Mouse (Mus musculus) hindbrain, postnatal 0 days (tissue): ENCODE results near the gene Mosmo. TPM values are rescaled to one million over a fixed set of nuclear protein-coding genes. Genes with fewer than 3 reads are reported as not detected.
A peak's percentile ranks its signal among the peaks of the same experiment; 100 is the strongest.

Experiments
- ATAC-seq: fragments of 200-750 bp; cut with Nextera tagmentation; 2 replicates; pipeline ENCODE4 v1.8.0; 2017; ENCODE audit warnings: mild to moderate bottlenecking, moderate TSS enrichment, moderate library complexity
- DNase-seq: peaks from one replicate; pipeline ENCODE4 v3.0.0-alpha.2; 2015; ENCODE audit warnings: low spot score
- H3K27ac ChIP-seq: fragments of 300-500 bp; sonication (generic); 2 replicates; pipeline ENCODE4 v1.5.1; 2014; ENCODE audit warnings: mild to moderate bottlenecking
- H3K27me3 ChIP-seq: fragments of 300-500 bp; sonication (generic); 2 replicates; pipeline ENCODE4 v1.6.1; 2014; ENCODE audit warnings: low read length, mixed read lengths; ENCODE audit not compliant: insufficient read depth
- H3K36me3 ChIP-seq: fragments of 300-500 bp; sonication (generic); 2 replicates; pipeline ENCODE4 v1.6.1; 2014; ENCODE audit warnings: low read length, mixed read lengths; ENCODE audit not compliant: insufficient read depth
- H3K4me1 ChIP-seq: fragments of 300-500 bp; sonication (generic); 2 replicates; pipeline ENCODE4 v1.6.1; 2014; ENCODE audit warnings: antibody characterized with exemption, low read length, mixed read lengths; ENCODE audit not compliant: insufficient read depth
- H3K4me2 ChIP-seq: fragments of 300-500 bp; sonication (generic); 2 replicates; pipeline ENCODE4 v1.6.1; 2014; ENCODE audit warnings: low read depth, mild to moderate bottlenecking, low read length, moderate library complexity, mixed read lengths
- H3K4me3 ChIP-seq: fragments of 300-500 bp; sonication (generic); 2 replicates; pipeline ENCODE4 v1.5.1; 2014; ENCODE audit warnings: low read length
- H3K9ac ChIP-seq: fragments of 300-500 bp; sonication (generic); replicated peaks from 2 replicates; pipeline ENCODE4 v1.6.1; 2014; ENCODE audit warnings: mild to moderate bottlenecking, low read length, moderate library complexity, mixed read lengths
- H3K9me3 ChIP-seq: fragments of 300-500 bp; sonication (generic); 2 replicates; pipeline ENCODE4 v1.6.1; 2016; ENCODE audit warnings: low read length, mixed read lengths
- CTCF ChIP-seq: IDR thresholded peaks from 2 replicates; pipeline ENCODE4 v1.5.1; 2016; ENCODE audit warnings: antibody characterized with exemption, control low read depth, low read depth
- WGBS: fragments of 180-500 bp; shearing (Covaris S2); extraction: QIAGEN DNeasy Blood & Tissue Kit; methylation state at CpG from one replicate; pipeline ENCODE4 v1.1.7; 2014; 5-methylcytosine and 5-hydroxymethylcytosine counted together
- polyA plus RNA-seq: library from polyadenylated mRNA; unstranded; fragments of >200 nt; fragmentation: Nextera tagmentation; extraction: Ambion mirVana; gene quantifications from 2 replicates; pipeline ENCODE4 v1.2.1, GENCODE M21; 2015
- total RNA-seq: library from RNA; depleted of rRNA; stranded (reverse); fragments of >200 nt; gene quantifications from 2 replicates; pipeline ENCODE4 v1.2.3, GENCODE M21; 2014

Gene Mosmo
- total and polyA plus RNA-seq, 2 experiments from 2014 or later, result 12.2 to 18.9 TPM

- no peaks in the 10 kb centered on the region for H3K9me3 ChIP-seq
- H3K9ac ChIP-seq, result no peak overlapping the region
- ATAC-seq, result no peak
- 93% methylated on average over 5 of the region's 5 CpGs for WGBS
- H3K4me3 ChIP-seq, result no peak overlapping the region
- no peak overlapping the region for H3K27ac ChIP-seq
- H3K36me3 ChIP-seq, result no peaks in the 10 kb centered on the region
- no peak overlapping the region for H3K4me2 ChIP-seq
- no peaks in the 10 kb centered on the region for H3K4me1 ChIP-seq
- no peaks in the 10 kb centered on the region for H3K27me3 ChIP-seq
- DNase-seq, result no peak
- TF ChIP-seq CTCF, result no peak
Measured at GRCm38 (mm10) chr7:120746821-120747220, 69.4 kb downstream of the Mosmo start.

DNA sequence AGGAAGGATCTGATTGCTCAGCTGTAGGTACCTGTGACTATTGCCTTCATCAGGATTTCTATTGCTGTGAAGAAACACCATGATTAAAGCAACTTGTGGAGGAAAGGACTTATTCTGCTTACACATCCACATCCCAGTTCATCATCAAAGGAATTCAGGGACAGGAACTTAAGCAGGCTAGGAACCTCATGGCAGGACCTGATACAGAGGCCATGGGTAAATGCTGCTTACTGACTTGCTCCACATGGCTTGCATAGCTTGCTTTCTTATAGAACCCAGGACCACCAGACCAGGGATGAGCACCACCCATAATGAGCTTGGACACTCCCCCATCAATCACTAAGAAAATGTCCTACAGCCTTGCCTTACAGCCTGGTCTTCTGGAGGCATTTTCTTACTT lies 71.1 kb downstream of the Mosmo start:
- ATAC-seq, result no peak
- H3K9ac ChIP-seq, result no peak overlapping the region

GRCm38 (mm10) chr7:120751330-120751729 lies 73.9 kb downstream of the Mosmo start:
- no peak overlapping the region for H3K27ac ChIP-seq
- H3K4me3 ChIP-seq, result no peak overlapping the region
- H3K4me2 ChIP-seq, result no peak overlapping the region
- DNase-seq, result no peak
- no peak overlapping the region for H3K9ac ChIP-seq
- ATAC-seq, result no peak
- H3K36me3 ChIP-seq, result no peaks in the 10 kb centered on the region
- H3K27me3 ChIP-seq, result no peaks in the 10 kb centered on the region
- no peak for TF ChIP-seq CTCF
- H3K4me1 ChIP-seq, result no peaks in the 10 kb centered on the region
- H3K9me3 ChIP-seq, result no peaks in the 10 kb centered on the region

More for the DNA sequence above, 71.1 kb downstream of the Mosmo start:
- Histone ChIP-seq H3K4me2 (no peak overlapping the region), H3K4me3 (no peak overlapping the region), H3K27me3 (no peaks in the 10 kb centered on the region), H3K9me3 (no peaks in the 10 kb centered on the region), H3K36me3 (no peaks in the 10 kb centered on the region), H3K4me1 (no peaks in the 10 kb centered on the region), H3K27ac (no peak overlapping the region)
- no peak for TF ChIP-seq CTCF
- DNase-seq, result no peak

DNA sequence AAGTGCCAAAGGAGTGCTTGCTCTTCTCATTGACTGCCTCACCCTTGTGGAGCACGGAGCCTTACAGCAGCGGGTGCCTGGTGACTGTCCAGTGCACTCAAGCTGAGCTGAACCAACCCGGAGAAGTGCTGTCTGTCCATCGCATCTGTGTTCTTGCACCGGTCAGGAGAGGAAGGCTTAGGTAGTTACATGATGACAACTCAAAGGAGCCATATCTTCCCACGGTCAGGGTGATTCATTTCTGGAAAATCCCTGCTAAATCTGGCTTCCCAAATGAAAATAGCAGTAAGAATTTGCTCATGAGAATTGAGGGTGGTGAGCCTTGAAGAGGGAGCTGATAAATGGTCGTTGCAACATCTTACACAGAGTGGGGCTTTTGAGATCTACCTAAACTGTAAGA lies 74.5 kb downstream of the Mosmo start:
- DNase-seq (no peak), ATAC-seq (no peak)
- Histone ChIP-seq H3K9me3 (no peaks in the 10 kb centered on the region), H3K4me1 (no peaks in the 10 kb centered on the region), H3K27ac (no peak overlapping the region), H3K4me3 (no peak overlapping the region), H3K4me2 (no peak overlapping the region), H3K36me3 (no peaks in the 10 kb centered on the region), H3K27me3 (no peaks in the 10 kb centered on the region), H3K9ac (no peak overlapping the region)
- WGBS, result 92% methylated on average over 7 of the region's 7 CpGs
- TF ChIP-seq CTCF, result no peak

DNA sequence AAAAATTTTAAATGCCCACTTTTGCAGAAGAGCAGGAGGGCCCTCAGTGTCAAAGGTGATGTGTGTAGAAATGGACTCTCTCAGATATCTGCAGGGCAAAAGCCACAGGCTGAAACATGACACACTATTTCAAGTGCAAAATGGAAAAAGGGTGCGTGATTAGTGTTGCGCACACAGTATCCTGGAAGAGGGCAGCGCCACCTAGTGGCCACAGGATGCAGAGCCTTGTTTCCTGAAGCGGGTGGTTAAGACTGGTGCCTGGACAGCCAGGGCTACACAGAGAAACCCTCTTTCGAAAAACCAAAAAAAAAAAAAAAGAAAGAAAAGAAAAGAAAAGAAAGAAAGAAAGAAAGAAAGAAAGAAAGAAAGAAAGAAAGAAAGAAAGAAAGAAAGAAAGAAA lies 77.3 kb downstream of the Mosmo start:
- Histone ChIP-seq H3K27me3 (no peaks in the 10 kb centered on the region), H3K9ac (no peak overlapping the region), H3K27ac (no peak overlapping the region), H3K4me3 (no peak overlapping the region), H3K4me1 (no peaks in the 10 kb centered on the region), H3K4me2 (no peak overlapping the region), H3K9me3 (no peaks in the 10 kb centered on the region), H3K36me3 (no peaks in the 10 kb centered on the region)
- peak; percentile 92 for ATAC-seq
- TF ChIP-seq CTCF, result peak; percentile 93
- 8% methylated on average over 5 of the region's 5 CpGs for WGBS
- DNase-seq, result peak; percentile 94

GRCm38 (mm10) chr7:120767369-120767768 lies 90.0 kb downstream of the Mosmo start:
- 10% methylated on average over 1 of the region's 1 CpGs for WGBS
- Histone ChIP-seq H3K4me3 (no peak overlapping the region), H3K36me3 (no peaks in the 10 kb centered on the region), H3K4me1 (no peaks in the 10 kb centered on the region), H3K27ac (no peak overlapping the region), H3K4me2 (no peak overlapping the region), H3K9ac (no peak overlapping the region), H3K27me3 (no peaks in the 10 kb centered on the region), H3K9me3 (no peaks in the 10 kb centered on the region)
- DNase-seq (no peak), ATAC-seq (no peak)
- no peak for TF ChIP-seq CTCF

DNA sequence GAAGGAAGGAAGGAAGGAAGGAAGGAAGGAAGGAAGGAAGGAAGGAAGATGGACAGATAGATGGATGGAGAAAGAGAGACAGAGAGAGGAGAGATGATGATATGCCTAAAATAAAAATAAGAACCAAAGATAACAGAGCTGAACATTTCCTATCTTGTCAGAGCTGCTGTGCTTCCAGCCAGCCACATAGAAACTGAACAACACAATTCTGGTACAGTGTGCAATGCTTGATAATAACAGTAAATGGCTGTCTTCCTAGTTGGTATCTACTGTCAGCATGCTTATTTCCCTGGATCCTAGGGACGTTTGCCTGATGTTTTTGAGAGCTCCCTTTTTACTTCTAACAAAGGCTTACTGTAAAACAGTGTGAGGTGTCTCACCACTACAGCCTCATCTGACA lies 94.0 kb downstream of the Mosmo start:
- H3K4me1 ChIP-seq, result no peaks in the 10 kb centered on the region
- no peaks in the 10 kb centered on the region for H3K36me3 ChIP-seq
- ATAC-seq, result no peak
- H3K27me3 ChIP-seq, result no peaks in the 10 kb centered on the region
- no peaks in the 10 kb centered on the region for H3K9me3 ChIP-seq
- no peak for TF ChIP-seq CTCF
- no peak overlapping the region for H3K27ac ChIP-seq
- no peak overlapping the region for H3K9ac ChIP-seq
- no peak overlapping the region for H3K4me3 ChIP-seq
- H3K4me2 ChIP-seq, result no peak overlapping the region
- WGBS, result 44% methylated on average over 1 of the region's 1 CpGs
- no peak for DNase-seq
